Mouse (Mus musculus) MEL (cell line): ENCODE measurements around the gene Il2. TPM values are rescaled to one million over a fixed set of nuclear protein-coding genes. Genes with fewer than 3 reads are reported as not detected.

Source experiments
- DNase-seq: peaks from one replicate; pipeline ENCODE4 v3.0.0; 2011; ENCODE audit warnings: low read depth, low spot score
- H3K27ac ChIP-seq: 2 replicates; pipeline ENCODE4 v1.5.1; 2012; ENCODE audit warnings: low read depth, mild to moderate bottlenecking, control low read depth, low read length, moderate library complexity; ENCODE audit not compliant: control insufficient read depth
- H3K27me3 ChIP-seq, 2 experiments: fragments of 150-350 bp in 1 of 2; sonication (generic) in 1 of 2; 2 replicates each; pipeline ENCODE4 v1.6.1; 2012; ENCODE audit warnings: low read length in 2 of 2, mild to moderate bottlenecking in 2 of 2, improper control_type of control experiment in 1 of 2, moderate library complexity in 1 of 2; ENCODE audit not compliant: insufficient read depth in 2 of 2, control insufficient read depth in 1 of 2
- H3K36me3 ChIP-seq, 2 experiments: 2 replicates each; pipeline ENCODE4 v1.6.1; 2012 to 2014; ENCODE audit warnings: low read length in 2 of 2, improper control_type of control experiment in 1 of 2, inconsistent platforms in 1 of 2, mild to moderate bottlenecking in 1 of 2; ENCODE audit not compliant: insufficient read depth in 2 of 2, control insufficient read depth in 1 of 2
- H3K4me1 ChIP-seq, 2 experiments: fragments of 150-350 bp in 1 of 2; sonication (generic) in 1 of 2; 2 replicates each; pipeline ENCODE4 v1.6.1; 2012; ENCODE audit warnings: low read length in 2 of 2, improper control_type of control experiment in 1 of 2, mild to moderate bottlenecking in 1 of 2; ENCODE audit not compliant: insufficient read depth in 2 of 2, control insufficient read depth in 1 of 2
- H3K4me3 ChIP-seq, 2 experiments: fragments of 150-350 bp in 1 of 2; sonication (generic) in 1 of 2; 2 replicates each; pipeline ENCODE4 v1.5.1; 2012; ENCODE audit warnings: low read depth in 2 of 2, low read length in 2 of 2, mild to moderate bottlenecking in 2 of 2, moderate library complexity in 2 of 2, control low read depth in 1 of 2, improper control_type of control experiment in 1 of 2; ENCODE audit not compliant: control insufficient read depth in 1 of 2, insufficient read depth in 1 of 2
- H3K79me2 ChIP-seq: 2 replicates; pipeline ENCODE4 v1.6.1; 2012; ENCODE audit warnings: mild to moderate bottlenecking, low read length, moderate library complexity; ENCODE audit not compliant: control insufficient read depth, poor library complexity, insufficient read depth
- H3K9ac ChIP-seq: 2 replicates; pipeline ENCODE4 v1.6.1; 2012; ENCODE audit warnings: low read depth, mild to moderate bottlenecking, control low read depth, low read length, moderate library complexity; ENCODE audit not compliant: control insufficient read depth, poor library complexity, severe bottlenecking
- H3K9me3 ChIP-seq: fragments of 150-350 bp; sonication (generic); replicated peaks from 2 replicates; pipeline ENCODE4 v1.6.1; 2012; ENCODE audit warnings: mild to moderate bottlenecking, low read length, improper control_type of control experiment, moderate library complexity; ENCODE audit not compliant: insufficient read depth
- BHLHE40 ChIP-seq: IDR thresholded peaks from 2 replicates; pipeline ENCODE4 v1.6.1; 2012; ENCODE audit warnings: low read depth, mild to moderate bottlenecking, inconsistent platforms, low read length, improper control_type of control experiment, borderline replicate concordance
- CHD1 ChIP-seq: IDR thresholded peaks from 2 replicates; pipeline ENCODE4 v1.6.1; 2012; ENCODE audit warnings: low read depth, mild to moderate bottlenecking, inconsistent platforms, low read length, improper control_type of control experiment
- CTCF ChIP-seq, 3 experiments: IDR thresholded peaks in 2 of 3; conservative IDR thresholded peaks in 1 of 3; 2 replicates each; pipeline ENCODE4 v1.5.1; 2011 to 2012; ENCODE audit warnings: low read length in 3 of 3, low read depth in 2 of 3, mild to moderate bottlenecking in 2 of 3, improper control_type of control experiment in 1 of 3, inconsistent platforms in 1 of 3, mixed read lengths in 1 of 3, moderate library complexity in 1 of 3; ENCODE audit not compliant: control insufficient read depth in 1 of 3, insufficient read depth in 1 of 3, poor library complexity in 1 of 3, severe bottlenecking in 1 of 3
- ELF1 ChIP-seq: IDR thresholded peaks from 2 replicates; pipeline ENCODE4 v1.6.1; 2014; ENCODE audit warnings: low read depth, mild to moderate bottlenecking, inconsistent platforms, low read length, improper control_type of control experiment, moderate library complexity
- EP300 ChIP-seq, 2 experiments: IDR thresholded peaks; 2 replicates each; pipeline ENCODE4 v1.6.1; 2011; ENCODE audit warnings: improper control_type of control experiment in 2 of 2, low read length in 2 of 2, low read depth in 1 of 2, mild to moderate bottlenecking in 1 of 2
- ETS1 ChIP-seq: IDR thresholded peaks from 2 replicates; pipeline ENCODE4 v1.6.1; 2012; ENCODE audit warnings: low read depth, mild to moderate bottlenecking, inconsistent platforms, low read length, improper control_type of control experiment, moderate library complexity
- GABPA ChIP-seq: IDR thresholded peaks from 2 replicates; pipeline ENCODE4 v1.6.1; 2012; ENCODE audit warnings: low read depth, mild to moderate bottlenecking, inconsistent platforms, low read length, improper control_type of control experiment, moderate library complexity
- HCFC1 ChIP-seq: IDR thresholded peaks from 2 replicates; pipeline ENCODE4 v1.6.1; 2012; ENCODE audit warnings: low read depth, mild to moderate bottlenecking, inconsistent platforms, low read length, improper control_type of control experiment, moderate library complexity
- JUND ChIP-seq: IDR thresholded peaks from 2 replicates; pipeline ENCODE4 v1.6.1; 2011; ENCODE audit warnings: low read depth, mild to moderate bottlenecking, improper control_type of control experiment, low read length
- KAT2A ChIP-seq: conservative IDR thresholded peaks from 2 replicates; pipeline ENCODE4 v1.6.1; 2012; ENCODE audit warnings: low read depth, low read length, improper control_type of control experiment, inconsistent platforms
- MAFK ChIP-seq: IDR thresholded peaks from 2 replicates; pipeline ENCODE4 v1.6.1; 2011; ENCODE audit warnings: low read depth, mild to moderate bottlenecking, low read length, improper control_type of control experiment, borderline replicate concordance
- MAZ ChIP-seq: IDR thresholded peaks from 2 replicates; pipeline ENCODE4 v1.6.1; 2012; ENCODE audit warnings: low read depth, mild to moderate bottlenecking, inconsistent platforms, low read length, improper control_type of control experiment
- MEF2A ChIP-seq: IDR thresholded peaks from 2 replicates; pipeline ENCODE4 v1.6.1; 2014; ENCODE audit warnings: low read depth, mild to moderate bottlenecking, inconsistent platforms, low read length, improper control_type of control experiment; ENCODE audit not compliant: poor library complexity, insufficient replicate concordance, severe bottlenecking; ENCODE audit errors: extremely low read depth
- MXI1 ChIP-seq: IDR thresholded peaks from 2 replicates; pipeline ENCODE4 v1.6.1; 2011; ENCODE audit warnings: mild to moderate bottlenecking, low read depth, low read length, improper control_type of control experiment
- MYB ChIP-seq: IDR thresholded peaks from 2 replicates; pipeline ENCODE4 v1.6.1; 2011; ENCODE audit warnings: mild to moderate bottlenecking, low read depth, low read length, improper control_type of control experiment
- MYC ChIP-seq: IDR thresholded peaks from 2 replicates; pipeline ENCODE4 v1.6.1; 2011; ENCODE audit warnings: low read depth, mild to moderate bottlenecking, low read length, improper control_type of control experiment, moderate library complexity
- NRF1 ChIP-seq: IDR thresholded peaks from 2 replicates; pipeline ENCODE4 v1.6.1; 2014; ENCODE audit warnings: low read depth, mild to moderate bottlenecking, inconsistent platforms, low read length, improper control_type of control experiment, moderate library complexity; ENCODE audit not compliant: poor library complexity, insufficient read depth, severe bottlenecking
- POLR2A ChIP-seq, 2 experiments: IDR thresholded peaks; 2 replicates each; pipeline ENCODE4 v1.6.1; 2011 to 2012; ENCODE audit warnings: low read length in 2 of 2, mild to moderate bottlenecking in 2 of 2, control low read depth in 1 of 2, improper control_type of control experiment in 1 of 2, low read depth in 1 of 2, moderate library complexity in 1 of 2; ENCODE audit not compliant: control insufficient read depth in 1 of 2, insufficient read depth in 1 of 2, poor library complexity in 1 of 2
- POLR2AphosphoS2 ChIP-seq: IDR thresholded peaks from 2 replicates; pipeline ENCODE4 v1.6.1; 2011; ENCODE audit warnings: low read length, improper control_type of control experiment
- RCOR1 ChIP-seq: IDR thresholded peaks from 2 replicates; pipeline ENCODE4 v1.6.1; 2012; ENCODE audit warnings: low read depth, mild to moderate bottlenecking, inconsistent platforms, low read length, improper control_type of control experiment
- SIN3A ChIP-seq: IDR thresholded peaks from 2 replicates; pipeline ENCODE4 v1.6.1; 2012; ENCODE audit warnings: low read length, improper control_type of control experiment, inconsistent platforms
- SMC3 ChIP-seq: IDR thresholded peaks from 2 replicates; pipeline ENCODE4 v1.6.1; 2011; ENCODE audit warnings: low read depth, low read length, improper control_type of control experiment
- TAL1 ChIP-seq: IDR thresholded peaks from 2 replicates; pipeline ENCODE4 v1.6.1; 2012; ENCODE audit warnings: mild to moderate bottlenecking, inconsistent platforms, low read length, moderate library complexity, mixed read lengths
- TBP ChIP-seq: IDR thresholded peaks from 2 replicates; pipeline ENCODE4 v1.8.0; 2011; ENCODE audit warnings: low read depth, low read length, improper control_type of control experiment
- ZC3H11A ChIP-seq: IDR thresholded peaks from 2 replicates; pipeline ENCODE4 v1.6.1; 2012; ENCODE audit warnings: low read depth, mild to moderate bottlenecking, inconsistent platforms, low read length, improper control_type of control experiment
- ZKSCAN1 ChIP-seq: IDR thresholded peaks from 2 replicates; pipeline ENCODE4 v1.6.1; 2012; ENCODE audit warnings: low read depth, mild to moderate bottlenecking, inconsistent platforms, low read length, improper control_type of control experiment, moderate library complexity
- ZMIZ1 ChIP-seq: IDR thresholded peaks from 2 replicates; pipeline ENCODE4 v1.6.1; 2012; ENCODE audit warnings: low read depth, mild to moderate bottlenecking, inconsistent platforms, low read length, improper control_type of control experiment, moderate library complexity
- ZNF384 ChIP-seq: IDR thresholded peaks from 2 replicates; pipeline ENCODE4 v1.6.1; 2012; ENCODE audit warnings: low read depth, mild to moderate bottlenecking, inconsistent platforms, low read length, improper control_type of control experiment
- polyA plus RNA-seq, 2 experiments: library from polyadenylated mRNA; stranded (reverse) in 1 of 2; unstranded in 1 of 2; fragments of >175 nt in 1 of 2; fragments of >200 nt in 1 of 2; gene quantifications; 2 replicates each; pipeline versions ENCODE4 v1.2.1 to v1.2.4; 2012; ENCODE audit warnings: low replicate concordance in 2 of 2, low read depth in 1 of 2; ENCODE audit not compliant: insufficient read length in 2 of 2, insufficient read depth in 1 of 2, missing spikeins in 1 of 2
- total RNA-seq: library from RNA; depleted of rRNA; stranded (reverse); fragments of 300-350 nt; gene quantifications from 2 replicates; pipeline ENCODE4 v1.2.3, GENCODE M21; 2012

The Il2 gene
- total and polyA plus RNA-seq, 3 experiments: not detected

DNA sequence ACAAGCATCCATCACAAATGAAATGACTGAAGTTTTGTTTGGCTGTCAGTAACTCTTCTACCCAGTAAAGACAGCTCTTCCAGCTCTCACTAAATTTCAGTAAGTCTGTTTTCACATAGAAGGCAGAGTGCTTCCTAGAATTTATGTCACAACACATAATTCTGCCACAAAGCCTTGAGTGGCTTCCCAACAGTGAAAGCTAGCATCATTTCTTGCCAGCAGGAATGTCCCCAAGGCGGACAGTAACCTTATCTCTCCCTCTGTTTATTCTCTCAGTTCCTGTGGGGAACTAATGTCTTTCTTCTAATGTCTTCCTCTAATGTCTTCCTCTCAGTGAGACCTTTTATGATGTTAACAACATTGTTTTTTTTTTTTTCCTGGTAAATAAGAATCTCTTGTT lies 19.2 kb upstream of the Il2 start:
- no peak overlapping the region for H3K27ac ChIP-seq
- no peak for TF ChIP-seq MEF2A
- TF ChIP-seq ETS1: no peak
- TF ChIP-seq ZKSCAN1: no peak
- no peak for TF ChIP-seq POLR2AphosphoS2
- TF ChIP-seq CHD1: no peak
- no peak for TF ChIP-seq POLR2A (IDR thresholded peaks at IDR 0.05; ENCODE audit: control insufficient read depth in 1 of 2, insufficient read depth in 1 of 2, low read depth in 1 of 2, low read length in 2 of 2, poor library complexity in 1 of 2)
- no peak for TF ChIP-seq ZC3H11A
- TF ChIP-seq NRF1: no peak
- TF ChIP-seq MYC: no peak
- no peak for TF ChIP-seq MAZ
- no peak for TF ChIP-seq SIN3A
- no peak for TF ChIP-seq MYB
- TF ChIP-seq MXI1: no peak
- TF ChIP-seq BHLHE40: no peak
- TF ChIP-seq ELF1: no peak
- TF ChIP-seq SMC3: no peak
- TF ChIP-seq, all 39 proteins: peak for 0
- Histone ChIP-seq H3K4me3 (no peak overlapping the region), H3K36me3 (no peaks in the 10 kb centered on the region), H3K27me3 (peaks cover 0 to 2% of the 10 kb centered on the region in 2 experiments; a peak in 1 of 4 replicates), H3K9ac (no peak overlapping the region), H3K4me1 (no peaks in the 10 kb centered on the region), H3K79me2 (no peaks in the 10 kb centered on the region), H3K9me3 (no peaks in the 10 kb centered on the region)
- no peak for DNase-seq

DNA sequence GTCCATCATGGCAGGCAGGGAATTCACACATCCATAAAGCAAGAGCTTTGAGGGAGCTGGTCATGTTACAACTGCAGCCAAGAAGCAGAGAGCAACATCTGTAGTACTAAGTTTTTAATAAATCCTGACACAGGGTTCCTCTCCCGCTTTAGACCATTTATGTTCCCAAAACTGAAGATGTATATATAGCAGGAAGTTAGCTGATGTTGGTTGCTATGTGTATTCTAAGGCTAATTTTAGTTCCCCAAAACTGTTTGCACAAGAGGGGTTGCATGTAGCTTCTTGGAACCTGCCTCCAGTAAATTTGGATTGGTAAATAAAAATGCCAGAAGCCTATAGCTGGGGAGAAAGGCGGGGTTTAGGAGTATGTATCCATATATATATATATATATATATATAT lies 16.1 kb upstream of the Il2 start:
- Histone ChIP-seq H3K9me3 (no peaks in the 10 kb centered on the region), H3K27me3 (peaks cover 0 to 2% of the 10 kb centered on the region in 2 experiments; a peak in 3 of 4 replicates), H3K4me3 (no peak overlapping the region), H3K27ac (no peak overlapping the region), H3K4me1 (no peaks in the 10 kb centered on the region), H3K79me2 (no peaks in the 10 kb centered on the region)
- no peak for DNase-seq
- TF ChIP-seq ZC3H11A (no peak), SMC3 (no peak), KAT2A (no peak), GABPA (no peak), EP300 (IDR thresholded peaks at IDR 0.05; ENCODE audit: low read depth in 1 of 2, low read length in 2 of 2) (no peak), ZMIZ1 (no peak), MYC (no peak), MAFK (no peak), RCOR1 (no peak), TAL1 (no peak), ZNF384 (no peak), CHD1 (no peak), JUND (no peak), MEF2A (no peak), TBP (no peak), CTCF (IDR thresholded peaks at IDR 0.05 in 2 of 3, conservative IDR thresholded peaks at IDR 0.05 in 1 of 3; ENCODE audit: control insufficient read depth in 1 of 3, insufficient read depth in 1 of 3, low read depth in 2 of 3, low read length in 3 of 3, poor library complexity in 1 of 3, severe bottlenecking in 1 of 3) (no peak), MYB (no peak), SIN3A (no peak), HCFC1 (no peak)
- TF ChIP-seq, all 39 proteins: peak for 0
- H3K9ac ChIP-seq: no peak overlapping the region
- no peaks in the 10 kb centered on the region for H3K36me3 ChIP-seq
